Comparison of ENCODE assay signal across 8 mouse cellular contexts in the genomic region with DNA sequence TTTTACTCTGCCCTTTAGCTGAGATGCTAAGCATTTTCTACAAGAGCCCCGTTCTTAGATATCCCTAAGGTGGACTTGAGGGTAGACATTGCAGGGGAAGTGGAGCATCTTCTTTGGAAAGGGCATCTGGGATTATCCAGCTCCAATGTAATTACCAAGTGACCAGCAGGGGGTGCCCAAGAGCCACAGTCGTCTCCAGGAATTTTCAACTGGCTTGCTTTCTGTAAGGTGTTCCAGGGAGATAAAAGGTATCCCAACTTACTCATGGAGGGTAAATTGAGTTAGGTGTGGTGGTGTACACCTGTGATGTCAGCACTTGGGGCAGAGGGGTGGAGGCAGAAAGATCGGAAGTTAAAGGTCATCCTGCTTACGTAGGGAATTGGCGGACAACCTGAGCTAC. TPM values are rescaled to one million over a fixed set of nuclear protein-coding genes. Genes with fewer than 3 reads are reported as not detected.
DNase-seq lines count a peak whose midpoint lies in the region; ATAC-seq and TF ChIP-seq lines count a peak whose summit lies in the region.
"Had no signal": no experiment of that assay in that cellular context is flagged by ENCODE, and none has a peak within 500 bp of the region (broad histone marks: within the 10 kb centered on the region; RNA-seq: fewer than 3 reads in every experiment).

No protein-coding gene starts in this region.

- H3K27ac ChIP-seq in bone marrow, adult 2 months (ENCODE audit: control insufficient read depth, insufficient read depth, low read depth, low read length, poor library complexity) = no peak overlapping the region
- H3K27ac ChIP-seq in embryonic facial prominence, embryonic 12.5 days = no peak overlapping the region
- no peak overlapping the region for H3K27ac ChIP-seq in hindbrain, embryonic 11.5 days (ENCODE audit: low read depth, low read length)
- H3K27ac ChIP-seq: macrophage had no signal

- H3K36me3 ChIP-seq in embryonic facial prominence, embryonic 12.5 days = no peaks in the 10 kb centered on the region
- H3K36me3 ChIP-seq in hindbrain, embryonic 11.5 days (ENCODE audit: control insufficient read depth, insufficient read depth, low read length) = no peaks in the 10 kb centered on the region

- H3K4me1 ChIP-seq in bone marrow, adult 2 months (ENCODE audit: control insufficient read depth, insufficient read depth, low read length) = no peaks in the 10 kb centered on the region; the same call in 1 of the 2 replicates
- peaks cover 11% of the 10 kb centered on the region for H3K4me1 ChIP-seq in embryonic facial prominence, embryonic 12.5 days
- H3K4me1 ChIP-seq in hindbrain, embryonic 11.5 days (replicated peaks; ENCODE audit: control insufficient read depth, insufficient read depth, low read length) = no peaks in the 10 kb centered on the region

- peak; percentile 75 for TF ChIP-seq CTCF in bone marrow, adult 2 months (IDR thresholded peaks at IDR 0.05; ENCODE audit: control insufficient read depth, insufficient read depth, low read length)

- H3K9me3 ChIP-seq in embryonic facial prominence, embryonic 12.5 days = no peaks in the 10 kb centered on the region
- no peaks in the 10 kb centered on the region for H3K9me3 ChIP-seq in hindbrain, embryonic 11.5 days (ENCODE audit: control insufficient read depth, low read length)

- TF ChIP-seq POLR2A in bone marrow, adult 2 months (IDR thresholded peaks at IDR 0.05; ENCODE audit: borderline replicate concordance, control insufficient read depth, low read depth, low read length) = no peak

- no peak overlapping the region for H3K9ac ChIP-seq in embryonic facial prominence, embryonic 12.5 days
- no peak overlapping the region for H3K9ac ChIP-seq in hindbrain, embryonic 11.5 days (ENCODE audit: low read depth, low read length)

- 42% methylated on average over 5 of the region's 5 CpGs for WGBS in bone marrow, adult 2 months
- 18% methylated on average over 5 of the region's 5 CpGs for WGBS in embryonic facial prominence, embryonic 12.5 days
- 25% methylated on average over 5 of the region's 5 CpGs for WGBS in hindbrain, embryonic 11.5 days

- no peak overlapping the region for H3K4me3 ChIP-seq in bone marrow, adult 2 months (replicated peaks; ENCODE audit: control insufficient read depth, low read depth, low read length)
- H3K4me3 ChIP-seq in embryonic facial prominence, embryonic 12.5 days = no peak overlapping the region
- H3K4me3 ChIP-seq in hindbrain, embryonic 11.5 days (ENCODE audit: low read depth, low read length) = no peak overlapping the region

- no peak for ATAC-seq in embryonic facial prominence, embryonic 12.5 days (ENCODE audit: insufficient number of reproducible peaks, insufficient read depth, low FRiP score, low TSS enrichment)
- no peak for ATAC-seq in hindbrain, embryonic 11.5 days (ENCODE audit: low FRiP score)

- H3K27me3 ChIP-seq in embryonic facial prominence, embryonic 12.5 days = no peaks in the 10 kb centered on the region
- H3K27me3 ChIP-seq in hindbrain, embryonic 11.5 days (ENCODE audit: control insufficient read depth, insufficient read depth, low read length) = no peaks in the 10 kb centered on the region

- DNase-seq in Muller cell, postnatal 12 days (ENCODE audit: inconsistent ontology term) = peak; percentile 65
- DNase-seq in hindbrain, embryonic 11.5 days (ENCODE audit: low spot score) = peak; percentile 86
- DNase-seq in layer of hippocampus, postnatal 25 days (ENCODE audit: extremely low spot score in 1 of 2, low spot score in 1 of 2) = peak; percentile 81 to 97
- peak; percentile 53 to 79 for DNase-seq in lung, postnatal 4 days
- DNase-seq in skeletal muscle tissue, adult 2 months (ENCODE audit: low read depth, low spot score) = peak; percentile 50

- 0 out of 2 replicates have a peak overlapping the region, but pooled peaks have one; percentile 16 for H3K4me2 ChIP-seq in embryonic facial prominence, embryonic 12.5 days (replicated peaks)
- H3K4me2 ChIP-seq in hindbrain, embryonic 11.5 days (replicated peaks; ENCODE audit: low read depth, low read length) = no peak overlapping the region

RNA-seq across cellular contexts. Expression of gene 1700013G24Rik, which starts 9.5 kb away (rescaled TPM):
- polyA plus RNA-seq in bone marrow, adult 2 months (2011; ENCODE audit: insufficient read depth, insufficient read length, low replicate concordance, missing spikeins) = not detected in 2 replicates
- polyA plus RNA-seq in embryonic facial prominence, embryonic 12.5 days (2016; fragmentation: Nextera tagmentation; extraction: Ambion mirVana) = not detected in 2 replicates
- polyA plus RNA-seq in hindbrain, embryonic 11.5 days (2014; fragmentation: Nextera tagmentation; extraction: Ambion mirVana) = not detected in 2 replicates
- not detected for total RNA-seq in layer of hippocampus, postnatal 25 days (2021)
- polyA plus RNA-seq: macrophage had no signal

RNA-seq across cellular contexts. Expression of gene Cela3b, which starts 13.3 kb away (rescaled TPM):
- not detected in 2 replicates for polyA plus RNA-seq in bone marrow, adult 2 months (2011; ENCODE audit: insufficient read depth, insufficient read length, low replicate concordance, missing spikeins)
- not detected in 2 replicates for polyA plus RNA-seq in embryonic facial prominence, embryonic 12.5 days (2016; fragmentation: Nextera tagmentation; extraction: Ambion mirVana)
- polyA plus RNA-seq in hindbrain, embryonic 11.5 days (2014; fragmentation: Nextera tagmentation; extraction: Ambion mirVana) = not detected in 2 replicates
- total RNA-seq in layer of hippocampus, postnatal 25 days (2021) = not detected
- polyA plus RNA-seq: macrophage had no signal

RNA-seq across cellular contexts. Expression of gene Hspg2, which starts 24.9 kb away (rescaled TPM):
- polyA plus RNA-seq in bone marrow, adult 2 months (2011; ENCODE audit: insufficient read depth, insufficient read length, low replicate concordance, missing spikeins) = 4.3 and 5.4 TPM in 2 replicates
- 19.0 and 19.7 TPM in 2 replicates for polyA plus RNA-seq in embryonic facial prominence, embryonic 12.5 days (2016; fragmentation: Nextera tagmentation; extraction: Ambion mirVana)
- polyA plus RNA-seq in hindbrain, embryonic 11.5 days (2014; fragmentation: Nextera tagmentation; extraction: Ambion mirVana) = 14.7 and 18.1 TPM in 2 replicates
- 10 to 100 TPM in 1 of 2 experiments, 1 to 10 TPM in 1; 5.6 to 10.8 TPM for total RNA-seq in layer of hippocampus, postnatal 25 days (2021)

RNA-seq across cellular contexts. Expression of gene Cela3a, which starts 34.0 kb away (rescaled TPM):
- polyA plus RNA-seq in bone marrow, adult 2 months (2011; ENCODE audit: insufficient read depth, insufficient read length, low replicate concordance, missing spikeins) = not detected in 2 replicates
- polyA plus RNA-seq in embryonic facial prominence, embryonic 12.5 days (2016; fragmentation: Nextera tagmentation; extraction: Ambion mirVana) = not detected in 2 replicates
- polyA plus RNA-seq in hindbrain, embryonic 11.5 days (2014; fragmentation: Nextera tagmentation; extraction: Ambion mirVana) = not detected in 2 replicates
- not detected for total RNA-seq in layer of hippocampus, postnatal 25 days (2021)
- polyA plus RNA-seq: macrophage had no signal
